Mouse (Mus musculus): Measurements from ENCODE around the gene Olfr1487. TPM values are rescaled to one million over a fixed set of nuclear protein-coding genes. Genes with fewer than 3 reads are reported as not detected.
"Not testable (repeated sequence)": the region's sequence is repeated elsewhere in the genome, so short reads cannot be mapped to it uniquely, and the experiment has no call there.

Gene Olfr1487
- not detected in 2 replicates for polyA plus RNA-seq (2015; fragmentation: Nextera tagmentation; extraction: Ambion mirVana)

DNA sequence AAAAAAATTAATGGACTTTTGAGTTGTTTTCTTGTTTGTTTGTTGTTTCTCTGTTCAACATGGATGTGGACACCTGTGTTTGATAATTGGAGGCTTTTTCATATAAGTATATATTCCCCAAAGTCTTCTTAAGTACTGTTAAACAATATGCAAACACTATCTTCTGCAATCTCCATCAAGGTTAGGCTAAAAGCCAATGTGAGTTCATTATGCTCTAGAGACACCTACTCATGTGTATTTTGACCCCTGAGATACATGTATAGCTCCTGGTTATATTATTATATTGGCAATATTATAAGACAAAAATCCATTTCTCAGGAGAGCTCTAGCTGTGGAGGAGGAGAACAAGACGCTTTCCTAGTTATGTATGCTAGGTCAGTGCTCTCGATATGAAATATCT lies at the start of gene Olfr1487:
Gene Olfr1487, plus strand, starts transcription at position 301 of the 400 bp plus-strand sequence.
- 82% methylated on average over 2 of the region's 2 CpGs for WGBS
- not testable (repeated sequence) for H3K27ac ChIP-seq; H3K9me3 ChIP-seq (replicated peaks; ENCODE audit: low read length); H3K4me1 ChIP-seq (replicated peaks; ENCODE audit: insufficient read depth, low read length); H3K4me3 ChIP-seq (replicated peaks; ENCODE audit: low read depth, low read length); H3K36me3 ChIP-seq (ENCODE audit: insufficient read depth, low read length); H3K27me3 ChIP-seq (ENCODE audit: insufficient read depth, low read length); DNase-seq (ENCODE audit: low spot score); H3K4me2 ChIP-seq (ENCODE audit: low read length); H3K9ac ChIP-seq (ENCODE audit: low read depth, low read length); ATAC-seq (replicated peaks; ENCODE audit: low FRiP score, low read depth)

DNA sequence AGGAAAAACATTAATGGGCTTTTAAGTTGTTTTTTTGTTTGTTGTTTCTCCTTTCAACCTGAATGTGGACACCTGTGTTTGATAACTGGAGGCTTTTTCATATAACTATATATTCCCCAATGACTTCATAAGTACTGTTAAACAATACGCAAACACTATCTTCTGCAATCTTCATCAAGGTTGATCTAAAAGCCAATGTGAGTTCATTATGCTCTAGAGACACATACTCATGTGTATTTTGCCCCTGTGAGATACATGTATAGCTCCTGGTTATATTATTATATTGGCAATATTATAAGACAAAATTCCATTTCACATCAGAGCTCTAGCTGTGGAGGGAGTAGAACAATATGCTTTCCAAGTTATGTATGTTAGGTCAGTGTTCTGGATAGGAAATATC lies 34.0 kb upstream of the Olfr1487 start, which contains the start of gene Olfr1484:
Gene Olfr1484, plus strand, starts transcription at position 301 of the 400 bp plus-strand sequence.
- H3K9ac ChIP-seq (ENCODE audit: low read depth, low read length), result no peak within 1 kb of the TSS
- no peaks in the 10 kb centered on the region for H3K4me1 ChIP-seq (replicated peaks; ENCODE audit: insufficient read depth, low read length)
- no peaks in the 10 kb centered on the region for H3K27me3 ChIP-seq (ENCODE audit: insufficient read depth, low read length)
- H3K4me2 ChIP-seq (ENCODE audit: low read length), result no peak within 1 kb of the TSS
- no peak within 1 kb of the TSS for H3K27ac ChIP-seq
- no peak for TF ChIP-seq CTCF (IDR thresholded peaks at IDR 0.05; ENCODE audit: low read depth)
- DNase-seq (ENCODE audit: low spot score) (no peak), ATAC-seq (replicated peaks; ENCODE audit: low FRiP score, low read depth) (no peak)
- no peak within 1 kb of the TSS for H3K4me3 ChIP-seq (replicated peaks; ENCODE audit: low read depth, low read length)
- WGBS, result 93% methylated on average over 1 of the region's 1 CpGs
- H3K9me3 ChIP-seq (replicated peaks; ENCODE audit: low read length), result no peaks in the 10 kb centered on the region
- no peaks in the 10 kb centered on the region for H3K36me3 ChIP-seq (ENCODE audit: insufficient read depth, low read length)

GRCm38 (mm10) chr19:13631321-13631720 lies 14.1 kb downstream of the Olfr1487 start, which contains the start of gene Olfr1489:
Gene Olfr1489 (plus strand): TSS chr19:13631621.
- no peaks in the 10 kb centered on the region for H3K9me3 ChIP-seq (replicated peaks; ENCODE audit: low read length)
- H3K36me3 ChIP-seq (ENCODE audit: insufficient read depth, low read length), result no peaks in the 10 kb centered on the region
- ATAC-seq (replicated peaks; ENCODE audit: low FRiP score, low read depth), result no peak
- H3K4me3 ChIP-seq (replicated peaks; ENCODE audit: low read depth, low read length), result no peak within 1 kb of the TSS
- H3K27me3 ChIP-seq (ENCODE audit: insufficient read depth, low read length), result no peaks in the 10 kb centered on the region
- no peaks in the 10 kb centered on the region for H3K4me1 ChIP-seq (replicated peaks; ENCODE audit: insufficient read depth, low read length)
- no peak within 1 kb of the TSS for H3K27ac ChIP-seq
- no peak for TF ChIP-seq CTCF (IDR thresholded peaks at IDR 0.05; ENCODE audit: low read depth)
- WGBS, result 84% methylated on average over 1 of the region's 1 CpGs
- H3K9ac ChIP-seq (ENCODE audit: low read depth, low read length), result no peak within 1 kb of the TSS
- no peak for DNase-seq (ENCODE audit: low spot score)
- H3K4me2 ChIP-seq (ENCODE audit: low read length), result no peak within 1 kb of the TSS

- H3K4me3 ChIP-seq (replicated peaks; ENCODE audit: low read depth, low read length), result no peak within 1 kb of the TSS
- no peaks in the 10 kb centered on the region for H3K9me3 ChIP-seq (replicated peaks; ENCODE audit: low read length)
- H3K4me1 ChIP-seq (replicated peaks; ENCODE audit: insufficient read depth, low read length), result no peaks in the 10 kb centered on the region
- no peak for TF ChIP-seq CTCF (IDR thresholded peaks at IDR 0.05; ENCODE audit: low read depth)
- no peak for ATAC-seq (replicated peaks; ENCODE audit: low FRiP score, low read depth)
- 68% methylated on average over 1 of the region's 1 CpGs for WGBS
- no peak within 1 kb of the TSS for H3K4me2 ChIP-seq (ENCODE audit: low read length)
- H3K27me3 ChIP-seq (ENCODE audit: insufficient read depth, low read length), result no peaks in the 10 kb centered on the region
- H3K27ac ChIP-seq, result no peak within 1 kb of the TSS
- H3K9ac ChIP-seq (ENCODE audit: low read depth, low read length), result no peak within 1 kb of the TSS
- no peaks in the 10 kb centered on the region for H3K36me3 ChIP-seq (ENCODE audit: insufficient read depth, low read length)
- DNase-seq (ENCODE audit: low spot score), result no peak
Observed at GRCm38 (mm10) chr19:13650791-13651190, 33.6 kb downstream of the Olfr1487 start, which contains the start of gene Olfr1490. Gene Olfr1490 (plus strand): TSS chr19:13651091.

Small RNAs within 50 kb of the gene (microRNA-seq; reads per million reads assigned to microRNA genes)
- gene Gm22323, result not detected
- gene Gm23931, result not detected

Other genes with a start within 250 kb of the Olfr1487 start
- gene Olfr1469, start 209.5 kb upstream of the Olfr1487 start, polyA plus RNA-seq (2015; fragmentation: Nextera tagmentation; extraction: Ambion mirVana), result not detected in 2 replicates
- not detected in 2 replicates for gene Olfr1471, start 174.0 kb upstream of the Olfr1487 start, polyA plus RNA-seq (2015; fragmentation: Nextera tagmentation; extraction: Ambion mirVana)
- not detected in 2 replicates for gene Olfr1472, start 161.3 kb upstream of the Olfr1487 start, polyA plus RNA-seq (2015; fragmentation: Nextera tagmentation; extraction: Ambion mirVana)
- not detected in 2 replicates for gene Olfr1474, start 147.8 kb upstream of the Olfr1487 start, polyA plus RNA-seq (2015; fragmentation: Nextera tagmentation; extraction: Ambion mirVana)
- not detected in 2 replicates for gene Olfr1475, start 137.2 kb upstream of the Olfr1487 start, polyA plus RNA-seq (2015; fragmentation: Nextera tagmentation; extraction: Ambion mirVana)
- not detected in 2 replicates for gene Olfr1477, start 116.8 kb upstream of the Olfr1487 start, polyA plus RNA-seq (2015; fragmentation: Nextera tagmentation; extraction: Ambion mirVana)
- not detected in 2 replicates for gene Olfr1480, start 89.5 kb upstream of the Olfr1487 start, polyA plus RNA-seq (2015; fragmentation: Nextera tagmentation; extraction: Ambion mirVana)
- not detected in 2 replicates for gene Olfr1484, start 33.9 kb upstream of the Olfr1487 start, polyA plus RNA-seq (2015; fragmentation: Nextera tagmentation; extraction: Ambion mirVana)
- not detected in 2 replicates for gene Olfr1489, start 14.2 kb downstream of the Olfr1487 start, polyA plus RNA-seq (2015; fragmentation: Nextera tagmentation; extraction: Ambion mirVana)
- gene Olfr1490, start 33.7 kb downstream of the Olfr1487 start, polyA plus RNA-seq (2015; fragmentation: Nextera tagmentation; extraction: Ambion mirVana), result not detected in 2 replicates
- gene Olfr1491, start 79.9 kb downstream of the Olfr1487 start, polyA plus RNA-seq (2015; fragmentation: Nextera tagmentation; extraction: Ambion mirVana), result not detected in 2 replicates
- not detected in 2 replicates for gene Olfr1493-ps1, start 105.9 kb downstream of the Olfr1487 start, polyA plus RNA-seq (2015; fragmentation: Nextera tagmentation; extraction: Ambion mirVana)
- not detected in 2 replicates for gene Olfr1494, start 122.4 kb downstream of the Olfr1487 start, polyA plus RNA-seq (2015; fragmentation: Nextera tagmentation; extraction: Ambion mirVana)
- not detected in 2 replicates for gene Olfr1495, start 147.2 kb downstream of the Olfr1487 start, polyA plus RNA-seq (2015; fragmentation: Nextera tagmentation; extraction: Ambion mirVana)
- not detected in 2 replicates for gene Olfr1496, start 160.5 kb downstream of the Olfr1487 start, polyA plus RNA-seq (2015; fragmentation: Nextera tagmentation; extraction: Ambion mirVana)
- gene Olfr1497, start 180.8 kb downstream of the Olfr1487 start, polyA plus RNA-seq (2015; fragmentation: Nextera tagmentation; extraction: Ambion mirVana), result not detected in 2 replicates
- gene Olfr1499, start 202.1 kb downstream of the Olfr1487 start, polyA plus RNA-seq (2015; fragmentation: Nextera tagmentation; extraction: Ambion mirVana), result not detected in 2 replicates
- gene Olfr1500, start 213.1 kb downstream of the Olfr1487 start, polyA plus RNA-seq (2015; fragmentation: Nextera tagmentation; extraction: Ambion mirVana), result not detected in 2 replicates
- not detected in 2 replicates for gene Olfr1501, start 233.3 kb downstream of the Olfr1487 start, polyA plus RNA-seq (2015; fragmentation: Nextera tagmentation; extraction: Ambion mirVana)
- gene Olfr1502, start 244.4 kb downstream of the Olfr1487 start, polyA plus RNA-seq (2015; fragmentation: Nextera tagmentation; extraction: Ambion mirVana), result not detected in 2 replicates